Mouse (Mus musculus): ENCODE results near the gene Phf7. TPM values are rescaled to one million over a fixed set of nuclear protein-coding genes. Genes with fewer than 3 reads are reported as not detected.

The Phf7 gene
- polyA plus RNA-seq, 1 experiment from 2014 or later, result 9.5 TPM

- peak within 1 kb of the TSS; percentile 36; the same call in 1 of the 2 replicates for H3K27ac ChIP-seq (ENCODE audit: low read length)
- peaks cover 43% of the 10 kb centered on the region for H3K4me1 ChIP-seq (ENCODE audit: control insufficient read depth, insufficient read depth, low read length)
- H3K36me3 ChIP-seq (ENCODE audit: control insufficient read depth, insufficient read depth), result 0 out of 2 replicates have a peak, but pooled peaks cover 2% of the 10 kb centered on the region
- peak within 1 kb of the TSS; percentile 51 for H3K4me2 ChIP-seq (ENCODE audit: low read depth, low read length)
- ATAC-seq (replicated peaks; ENCODE audit: extremely low read depth, insufficient read depth, low FRiP score), result no peak
- H3K9me3 ChIP-seq (replicated peaks; ENCODE audit: control insufficient read depth, low read length), result no peaks in the 10 kb centered on the region
- peak within 1 kb of the TSS; percentile 16; the same call in 1 of the 2 replicates for H3K4me3 ChIP-seq (ENCODE audit: low read length)
- 58% methylated on average over 2 of the region's 2 CpGs for WGBS
- H3K27me3 ChIP-seq (ENCODE audit: control insufficient read depth, insufficient read depth, low read length), result no peaks in the 10 kb centered on the region
- peak within 1 kb of the TSS; percentile 49 for H3K9ac ChIP-seq (ENCODE audit: low read length)
These were observed 34.3 kb downstream of the Phf7 start, which contains the start of gene Nisch for GRCm38 (mm10) chr14:31216846-31217245. TSS of gene Nisch (minus strand) at chr14:31216946.

DNA sequence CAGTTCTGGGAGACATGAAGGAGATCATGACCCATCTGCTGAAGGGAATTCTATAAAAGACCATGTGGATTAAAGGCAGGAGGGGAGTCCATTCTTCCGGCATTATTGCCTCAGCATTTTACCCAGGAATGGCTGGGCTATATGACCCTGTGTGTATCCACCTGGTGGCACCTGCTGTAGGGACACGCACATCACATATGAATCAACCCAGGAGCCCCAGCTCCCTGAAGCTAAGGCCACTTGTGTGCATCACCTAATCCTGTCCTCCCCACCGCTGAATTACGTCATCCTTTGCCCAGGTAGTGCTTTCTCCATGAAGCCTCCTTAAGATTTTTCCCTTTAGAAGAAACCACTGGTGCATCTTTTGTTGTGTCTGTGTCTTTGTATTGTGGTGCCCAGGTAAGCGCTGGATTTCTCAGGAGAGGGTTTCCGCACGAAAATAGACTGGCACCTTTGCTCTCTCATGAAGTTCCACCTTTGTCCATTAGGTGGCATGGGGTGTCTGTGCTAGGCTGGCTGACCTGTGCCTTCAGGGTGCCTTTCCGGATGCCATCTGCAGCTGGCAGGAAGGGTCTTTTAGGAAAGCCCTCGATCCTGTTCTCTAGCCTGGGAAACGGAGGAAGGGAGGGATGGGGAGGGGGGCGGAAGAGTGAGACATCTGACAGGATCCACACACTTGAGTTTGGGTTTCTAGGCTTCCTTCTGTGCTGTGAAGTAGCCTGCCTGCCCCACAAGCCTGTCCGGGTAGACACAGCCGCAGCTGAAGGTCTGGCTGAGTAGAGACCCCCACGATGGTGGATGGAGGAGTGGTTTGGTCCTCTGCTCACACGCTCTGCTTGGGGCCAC, 35.7 kb downstream of the Phf7 start:
- peaks cover 48% of the 10 kb centered on the region for H3K4me1 ChIP-seq (ENCODE audit: control insufficient read depth, insufficient read depth, low read length)

GRCm38 (mm10) chr14:31214684-31215083, 36.4 kb downstream of the Phf7 start:
- Histone ChIP-seq H3K4me3 (ENCODE audit: low read length) (no peak overlapping the region), H3K27ac (ENCODE audit: low read length) (peak overlapping the region; percentile 70; the same call in 1 of the 2 replicates), H3K9ac (ENCODE audit: low read length) (no peak overlapping the region), H3K27me3 (ENCODE audit: control insufficient read depth, insufficient read depth, low read length) (no peaks in the 10 kb centered on the region), H3K36me3 (ENCODE audit: control insufficient read depth, insufficient read depth) (peaks cover 2% of the 10 kb centered on the region; the same call in 1 of the 2 replicates), H3K4me1 (ENCODE audit: control insufficient read depth, insufficient read depth, low read length) (peaks cover 48% of the 10 kb centered on the region), H3K9me3 (replicated peaks; ENCODE audit: control insufficient read depth, low read length) (no peaks in the 10 kb centered on the region), H3K4me2 (ENCODE audit: low read depth, low read length) (no peak overlapping the region)
- no peak for ATAC-seq (replicated peaks; ENCODE audit: extremely low read depth, insufficient read depth, low FRiP score)
- WGBS, result 76% methylated on average over 3 of the region's 3 CpGs

More for the DNA sequence above, 35.7 kb downstream of the Phf7 start:
- Histone ChIP-seq H3K4me3 (ENCODE audit: low read length) (no peak overlapping the region), H3K36me3 (ENCODE audit: control insufficient read depth, insufficient read depth) (0 out of 2 replicates have a peak, but pooled peaks cover 2% of the 10 kb centered on the region), H3K27ac (ENCODE audit: low read length) (no peak overlapping the region), H3K9me3 (replicated peaks; ENCODE audit: control insufficient read depth, low read length) (no peaks in the 10 kb centered on the region), H3K27me3 (ENCODE audit: control insufficient read depth, insufficient read depth, low read length) (no peaks in the 10 kb centered on the region), H3K9ac (ENCODE audit: low read length) (peak overlapping the region; percentile 34), H3K4me2 (ENCODE audit: low read depth, low read length) (no peak overlapping the region; the same call in 1 of the 2 replicates)
- 0 out of 2 replicates have a peak, but pooled peaks have one; percentile 23 for ATAC-seq (replicated peaks; ENCODE audit: extremely low read depth, insufficient read depth, low FRiP score)
- WGBS, result 28% methylated on average over 15 of the region's 15 CpGs

DNA sequence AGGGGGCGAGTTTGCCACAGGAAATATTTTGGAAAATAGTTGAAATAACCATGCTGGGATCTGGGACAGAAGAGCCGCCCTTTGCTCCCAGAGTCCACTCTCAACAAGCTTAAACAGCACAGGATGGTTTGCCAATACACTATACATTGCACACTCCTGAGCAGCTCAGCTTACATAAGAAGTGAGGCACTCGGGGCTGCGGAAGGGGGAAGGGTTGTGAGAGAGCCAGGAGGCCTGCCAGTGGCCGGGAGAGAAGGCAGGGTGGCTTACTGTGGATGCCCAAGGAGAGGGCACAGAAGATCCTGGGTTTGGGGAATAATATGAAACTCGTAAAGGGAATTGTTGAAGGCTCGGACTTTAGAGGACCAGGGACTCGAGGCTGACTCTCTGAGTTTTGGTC, 37.2 kb downstream of the Phf7 start:
- peak overlapping the region; percentile 46; the same call in 1 of the 2 replicates for H3K9ac ChIP-seq (ENCODE audit: low read length)

DNA sequence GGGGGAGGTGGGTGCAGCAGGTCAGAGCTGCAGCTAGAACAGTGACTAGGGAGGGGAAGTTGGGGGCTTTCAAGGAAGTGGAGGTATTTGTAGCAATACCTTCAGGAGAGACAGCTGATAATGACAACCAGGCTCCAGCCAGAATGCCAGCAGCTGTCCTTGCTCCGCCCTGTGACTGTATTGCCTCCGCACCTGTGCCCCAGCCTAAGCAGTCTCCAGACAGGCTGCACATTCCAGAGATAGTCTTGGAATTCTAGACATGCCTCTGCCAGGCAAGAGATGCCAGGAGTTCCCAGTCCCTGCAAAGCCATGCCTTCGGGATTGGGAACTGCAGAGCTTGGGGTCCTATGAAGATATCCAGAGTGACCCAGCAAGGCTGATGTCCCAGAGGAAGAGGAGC, 38.6 kb downstream of the Phf7 start:
- H3K4me1 ChIP-seq (ENCODE audit: control insufficient read depth, insufficient read depth, low read length), result peaks cover 45% of the 10 kb centered on the region
- ATAC-seq (replicated peaks; ENCODE audit: extremely low read depth, insufficient read depth, low FRiP score), result no peak
- H3K27ac ChIP-seq (ENCODE audit: low read length), result peak overlapping the region; percentile 70
- H3K27me3 ChIP-seq (ENCODE audit: control insufficient read depth, insufficient read depth, low read length), result no peaks in the 10 kb centered on the region
- peak overlapping the region; percentile 43 for H3K9ac ChIP-seq (ENCODE audit: low read length)
- WGBS, result 36% methylated on average over 3 of the region's 3 CpGs
- 0 out of 2 replicates have a peak overlapping the region, but pooled peaks have one; percentile 41 for H3K4me3 ChIP-seq (ENCODE audit: low read length)
- peaks cover 2% of the 10 kb centered on the region; the same call in 1 of the 2 replicates for H3K36me3 ChIP-seq (ENCODE audit: control insufficient read depth, insufficient read depth)
- H3K9me3 ChIP-seq (replicated peaks; ENCODE audit: control insufficient read depth, low read length), result no peaks in the 10 kb centered on the region
- H3K4me2 ChIP-seq (ENCODE audit: low read depth, low read length), result peak overlapping the region; percentile 92

More for the DNA sequence above, 37.2 kb downstream of the Phf7 start:
- Histone ChIP-seq H3K4me2 (ENCODE audit: low read depth, low read length) (no peak overlapping the region), H3K27ac (ENCODE audit: low read length) (peak overlapping the region; percentile 70), H3K36me3 (ENCODE audit: control insufficient read depth, insufficient read depth) (peaks cover 2% of the 10 kb centered on the region; the same call in 1 of the 2 replicates), H3K27me3 (ENCODE audit: control insufficient read depth, insufficient read depth, low read length) (no peaks in the 10 kb centered on the region), H3K4me1 (ENCODE audit: control insufficient read depth, insufficient read depth, low read length) (peaks cover 48% of the 10 kb centered on the region), H3K4me3 (ENCODE audit: low read length) (no peak overlapping the region), H3K9me3 (replicated peaks; ENCODE audit: control insufficient read depth, low read length) (no peaks in the 10 kb centered on the region)
- WGBS, result 48% methylated on average over 8 of the region's 8 CpGs
- no peak for ATAC-seq (replicated peaks; ENCODE audit: extremely low read depth, insufficient read depth, low FRiP score)

DNA sequence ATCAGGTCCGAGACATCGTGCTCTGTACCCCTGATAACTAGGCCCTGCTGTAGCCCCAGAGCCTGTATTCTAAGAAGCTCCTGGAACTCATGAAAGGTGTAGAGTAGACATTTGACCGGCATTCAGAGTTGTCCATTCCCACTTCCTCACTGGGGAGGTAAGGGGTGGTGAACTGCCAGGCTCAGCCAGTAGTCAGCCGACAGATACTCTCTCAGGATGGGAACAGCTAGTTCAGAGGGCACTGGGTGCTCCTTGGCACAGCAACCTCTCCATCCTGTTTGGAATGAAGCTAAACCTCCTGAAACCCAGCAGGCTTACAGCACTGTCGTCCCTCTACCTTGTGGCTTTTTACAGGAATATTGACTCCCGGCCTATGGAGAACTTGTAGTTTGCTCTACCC, 39.3 kb downstream of the Phf7 start:
- peak overlapping the region; percentile 92 for H3K4me2 ChIP-seq (ENCODE audit: low read depth, low read length)
- H3K36me3 ChIP-seq (ENCODE audit: control insufficient read depth, insufficient read depth), result peaks cover 2% of the 10 kb centered on the region; the same call in 1 of the 2 replicates
- H3K27me3 ChIP-seq (ENCODE audit: control insufficient read depth, insufficient read depth, low read length), result no peaks in the 10 kb centered on the region
- ATAC-seq (replicated peaks; ENCODE audit: extremely low read depth, insufficient read depth, low FRiP score), result no peak
- peak overlapping the region; percentile 43 for H3K9ac ChIP-seq (ENCODE audit: low read length)
- WGBS, result 56% methylated on average over 6 of the region's 6 CpGs
- H3K27ac ChIP-seq (ENCODE audit: low read length), result peak overlapping the region; percentile 70
- no peaks in the 10 kb centered on the region for H3K9me3 ChIP-seq (replicated peaks; ENCODE audit: control insufficient read depth, low read length)
- H3K4me3 ChIP-seq (ENCODE audit: low read length), result peak overlapping the region; percentile 41
- peaks cover 48% of the 10 kb centered on the region for H3K4me1 ChIP-seq (ENCODE audit: control insufficient read depth, insufficient read depth, low read length)

DNA sequence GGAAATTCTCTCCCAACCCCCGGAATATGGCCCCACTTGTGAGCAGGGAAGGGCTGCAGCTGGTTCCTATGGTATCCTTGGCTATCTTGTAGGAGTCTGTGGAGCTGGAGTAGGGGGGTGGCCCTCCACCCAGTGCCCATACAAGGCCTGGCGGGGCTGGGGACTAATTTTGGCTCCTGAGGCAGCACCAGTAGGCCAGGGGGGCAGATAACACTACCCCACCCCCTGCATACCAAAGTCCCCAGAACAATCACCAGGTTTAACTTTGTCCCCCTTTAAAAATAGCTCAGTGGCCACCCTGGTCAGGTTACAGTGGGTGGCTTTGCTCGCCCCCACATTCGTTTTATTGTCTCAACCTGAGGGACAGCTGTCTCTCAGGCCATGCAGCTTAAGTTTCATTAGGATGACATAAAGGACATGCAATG, 42.0 kb downstream of the Phf7 start:
- Histone ChIP-seq H3K4me1 (ENCODE audit: control insufficient read depth, insufficient read depth, low read length) (peaks cover 45% of the 10 kb centered on the region), H3K9ac (ENCODE audit: low read length) (peak overlapping the region; percentile 87), H3K36me3 (ENCODE audit: control insufficient read depth, insufficient read depth) (peaks cover 2% of the 10 kb centered on the region; the same call in 1 of the 2 replicates)

DNA sequence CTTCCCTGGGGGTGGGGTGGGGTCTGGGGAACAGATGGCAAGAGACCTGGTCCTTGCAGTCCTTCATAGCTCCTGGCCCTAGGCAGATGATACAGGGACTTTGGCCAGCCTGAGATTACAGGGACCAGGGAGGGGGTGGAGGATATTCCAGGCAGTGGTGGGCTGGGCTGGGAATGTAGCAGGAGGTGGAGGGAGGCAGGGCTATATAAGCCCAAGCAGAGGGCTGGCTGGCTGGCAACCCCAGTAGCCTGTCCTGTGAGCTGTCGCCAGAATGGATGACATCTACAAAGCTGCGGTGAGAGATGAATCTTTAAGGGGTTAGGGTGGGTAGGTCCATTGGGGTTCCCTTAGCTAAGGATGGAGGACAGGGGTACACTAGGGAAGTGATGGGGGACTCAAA, 43.0 kb downstream of the Phf7 start, which contains the start of gene Tnnc1:
Tnnc1 (plus strand) TSS at position 229 of the 400 bp plus-strand sequence.
- Histone ChIP-seq H3K9me3 (replicated peaks; ENCODE audit: control insufficient read depth, low read length) (no peaks in the 10 kb centered on the region), H3K4me2 (ENCODE audit: low read depth, low read length) (peak within 1 kb of the TSS; percentile 92), H3K4me1 (ENCODE audit: control insufficient read depth, insufficient read depth, low read length) (peaks cover 41% of the 10 kb centered on the region), H3K27me3 (ENCODE audit: control insufficient read depth, insufficient read depth, low read length) (no peaks in the 10 kb centered on the region), H3K27ac (ENCODE audit: low read length) (peak within 1 kb of the TSS; percentile 95), H3K9ac (ENCODE audit: low read length) (peak within 1 kb of the TSS; percentile 98), H3K4me3 (ENCODE audit: low read length) (peak within 1 kb of the TSS; percentile 85), H3K36me3 (ENCODE audit: control insufficient read depth, insufficient read depth) (peaks cover 9% of the 10 kb centered on the region)
- WGBS, result 31% methylated on average over 2 of the region's 2 CpGs
- ATAC-seq (replicated peaks; ENCODE audit: extremely low read depth, insufficient read depth, low FRiP score), result peak; percentile 20; the same call in 1 of the 2 replicates

More for the DNA sequence above, 42.0 kb downstream of the Phf7 start:
- H3K27me3 ChIP-seq (ENCODE audit: control insufficient read depth, insufficient read depth, low read length), result no peaks in the 10 kb centered on the region
- peak overlapping the region; percentile 95 for H3K27ac ChIP-seq (ENCODE audit: low read length)
- ATAC-seq (replicated peaks; ENCODE audit: extremely low read depth, insufficient read depth, low FRiP score), result peak; percentile 80
- WGBS, result 38% methylated on average over 4 of the region's 4 CpGs
- H3K4me2 ChIP-seq (ENCODE audit: low read depth, low read length), result peak overlapping the region; percentile 92
- peak overlapping the region; percentile 85 for H3K4me3 ChIP-seq (ENCODE audit: low read length)
- no peaks in the 10 kb centered on the region for H3K9me3 ChIP-seq (replicated peaks; ENCODE audit: control insufficient read depth, low read length)
